Mouse (Mus musculus): ENCODE measurements around the gene Ptpn6. TPM values are rescaled to one million over a fixed set of nuclear protein-coding genes. Genes with fewer than 3 reads are reported as not detected.
A peak's percentile ranks its signal among the peaks of the same experiment; 100 is the strongest.
"Not testable (repeated sequence)": the region's sequence is repeated elsewhere in the genome, so short reads cannot be mapped to it uniquely, and the experiment has no call there.

Ptpn6 gene
- polyA plus RNA-seq, 1 experiment from 2014 or later, result 21.3 TPM

GRCm38 (mm10) chr6:124696441-124697150 lies 41.9 kb downstream of the Ptpn6 start:
- 86% methylated on average over 7 of the region's 7 CpGs for WGBS
- no peak for ATAC-seq (ENCODE audit: low read depth)
- peaks cover 20% of the 10 kb centered on the region for H3K4me1 ChIP-seq (replicated peaks; ENCODE audit: control insufficient read depth, insufficient read depth, low read length)

GRCm38 (mm10) chr6:124694166-124694955 lies 44.2 kb downstream of the Ptpn6 start:
- H3K4me2 ChIP-seq (ENCODE audit: low read depth, low read length), result peak overlapping the region; percentile 29; the same call in 1 of the 2 replicates
- peaks cover 20% of the 10 kb centered on the region for H3K4me1 ChIP-seq (replicated peaks; ENCODE audit: control insufficient read depth, insufficient read depth, low read length)
- ATAC-seq (ENCODE audit: low read depth), result peak; percentile 92
- peak overlapping the region; percentile 95 for H3K27ac ChIP-seq (ENCODE audit: low read length)
- H3K4me3 ChIP-seq (ENCODE audit: low read length), result no peak overlapping the region
- WGBS, result 53% methylated on average over 15 of the region's 15 CpGs
- no peaks in the 10 kb centered on the region for H3K27me3 ChIP-seq (ENCODE audit: control insufficient read depth, insufficient read depth, low read depth, low read length)
- no peaks in the 10 kb centered on the region for H3K36me3 ChIP-seq (ENCODE audit: control insufficient read depth, insufficient read depth, low read length)
- no peaks in the 10 kb centered on the region for H3K9me3 ChIP-seq (ENCODE audit: control insufficient read depth, low read length)
- peak overlapping the region; percentile 56 for H3K9ac ChIP-seq (ENCODE audit: low read length)

More at GRCm38 (mm10) chr6:124696441-124697150, 41.9 kb downstream of the Ptpn6 start:
- Histone ChIP-seq H3K27ac (ENCODE audit: low read length) (no peak overlapping the region), H3K4me3 (ENCODE audit: low read length) (no peak overlapping the region), H3K36me3 (ENCODE audit: control insufficient read depth, insufficient read depth, low read length) (0 out of 2 replicates have a peak, but pooled peaks cover 2% of the 10 kb centered on the region), H3K9ac (ENCODE audit: low read length) (no peak overlapping the region), H3K4me2 (ENCODE audit: low read depth, low read length) (no peak overlapping the region), H3K9me3 (ENCODE audit: control insufficient read depth, low read length) (no peaks in the 10 kb centered on the region), H3K27me3 (ENCODE audit: control insufficient read depth, insufficient read depth, low read depth, low read length) (no peaks in the 10 kb centered on the region)

- Histone ChIP-seq H3K4me2 (ENCODE audit: low read depth, low read length) (no peak overlapping the region), H3K36me3 (ENCODE audit: control insufficient read depth, insufficient read depth, low read length) (no peaks in the 10 kb centered on the region), H3K27ac (ENCODE audit: low read length) (peak overlapping the region; percentile 95), H3K27me3 (ENCODE audit: control insufficient read depth, insufficient read depth, low read depth, low read length) (no peaks in the 10 kb centered on the region), H3K4me1 (replicated peaks; ENCODE audit: control insufficient read depth, insufficient read depth, low read length) (peaks cover 20% of the 10 kb centered on the region), H3K4me3 (ENCODE audit: low read length) (no peak overlapping the region), H3K9me3 (ENCODE audit: control insufficient read depth, low read length) (no peaks in the 10 kb centered on the region), H3K9ac (ENCODE audit: low read length) (no peak overlapping the region)
- no peak for ATAC-seq (ENCODE audit: low read depth)
- 42% methylated on average over 15 of the region's 15 CpGs for WGBS
Measured at GRCm38 (mm10) chr6:124693243-124693981, 45.1 kb downstream of the Ptpn6 start.

- Histone ChIP-seq H3K36me3 (ENCODE audit: control insufficient read depth, insufficient read depth, low read length) (no peaks in the 10 kb centered on the region), H3K4me2 (ENCODE audit: low read depth, low read length) (no peak overlapping the region), H3K4me3 (ENCODE audit: low read length) (no peak overlapping the region), H3K9ac (ENCODE audit: low read length) (no peak overlapping the region), H3K27ac (ENCODE audit: low read length) (no peak overlapping the region), H3K27me3 (ENCODE audit: control insufficient read depth, insufficient read depth, low read depth, low read length) (no peaks in the 10 kb centered on the region), H3K4me1 (replicated peaks; ENCODE audit: control insufficient read depth, insufficient read depth, low read length) (peaks cover 20% of the 10 kb centered on the region), H3K9me3 (ENCODE audit: control insufficient read depth, low read length) (no peaks in the 10 kb centered on the region)
- 82% methylated on average over 3 of the region's 3 CpGs for WGBS
- ATAC-seq (ENCODE audit: low read depth), result no peak
Measured at GRCm38 (mm10) chr6:124690517-124690916, 48.0 kb downstream of the Ptpn6 start.

GRCm38 (mm10) chr6:124689011-124689410 lies 49.5 kb downstream of the Ptpn6 start:
- Histone ChIP-seq H3K36me3 (ENCODE audit: control insufficient read depth, insufficient read depth, low read length) (no peaks in the 10 kb centered on the region), H3K4me2 (ENCODE audit: low read depth, low read length) (no peak overlapping the region), H3K4me3 (ENCODE audit: low read length) (no peak overlapping the region), H3K27ac (ENCODE audit: low read length) (no peak overlapping the region), H3K4me1 (replicated peaks; ENCODE audit: control insufficient read depth, insufficient read depth, low read length) (peaks cover 11% of the 10 kb centered on the region), H3K9ac (ENCODE audit: low read length) (no peak overlapping the region), H3K27me3 (ENCODE audit: control insufficient read depth, insufficient read depth, low read depth, low read length) (no peaks in the 10 kb centered on the region), H3K9me3 (ENCODE audit: control insufficient read depth, low read length) (no peaks in the 10 kb centered on the region)
- no peak for ATAC-seq (ENCODE audit: low read depth)
- WGBS, result 91% methylated on average over 3 of the region's 3 CpGs

- no peak overlapping the region for H3K9ac ChIP-seq (ENCODE audit: low read length)
- H3K27ac ChIP-seq (ENCODE audit: low read length), result no peak overlapping the region
- no peaks in the 10 kb centered on the region for H3K27me3 ChIP-seq (ENCODE audit: control insufficient read depth, insufficient read depth, low read depth, low read length)
- no peak overlapping the region for H3K4me2 ChIP-seq (ENCODE audit: low read depth, low read length)
- ATAC-seq (ENCODE audit: low read depth), result no peak
- H3K4me1 ChIP-seq (replicated peaks; ENCODE audit: control insufficient read depth, insufficient read depth, low read length), result peaks cover 7% of the 10 kb centered on the region
- no peak overlapping the region for H3K4me3 ChIP-seq (ENCODE audit: low read length)
- no peaks in the 10 kb centered on the region for H3K36me3 ChIP-seq (ENCODE audit: control insufficient read depth, insufficient read depth, low read length)
- 75% methylated on average over 8 of the region's 8 CpGs for WGBS
- no peaks in the 10 kb centered on the region for H3K9me3 ChIP-seq (ENCODE audit: control insufficient read depth, low read length)
Measured at GRCm38 (mm10) chr6:124688151-124688758, 50.3 kb downstream of the Ptpn6 start.

- not testable (repeated sequence) for H3K9me3 ChIP-seq (ENCODE audit: control insufficient read depth, low read length); H3K27ac ChIP-seq (ENCODE audit: low read length); H3K4me1 ChIP-seq (replicated peaks; ENCODE audit: control insufficient read depth, insufficient read depth, low read length); H3K4me3 ChIP-seq (ENCODE audit: low read length); H3K36me3 ChIP-seq (ENCODE audit: control insufficient read depth, insufficient read depth, low read length); H3K9ac ChIP-seq (ENCODE audit: low read length); H3K27me3 ChIP-seq (ENCODE audit: control insufficient read depth, insufficient read depth, low read depth, low read length); H3K4me2 ChIP-seq (ENCODE audit: low read depth, low read length); ATAC-seq (ENCODE audit: low read depth)
- 79% methylated on average over 1 of the region's 1 CpGs for WGBS
Measured at GRCm38 (mm10) chr6:124686644-124687043, 51.9 kb downstream of the Ptpn6 start.

- ATAC-seq (ENCODE audit: low read depth), result no peak
- no peaks in the 10 kb centered on the region for H3K9me3 ChIP-seq (ENCODE audit: control insufficient read depth, low read length)
- no peaks in the 10 kb centered on the region for H3K27me3 ChIP-seq (ENCODE audit: control insufficient read depth, insufficient read depth, low read depth, low read length)
- no peak overlapping the region for H3K4me2 ChIP-seq (ENCODE audit: low read depth, low read length)
- H3K4me3 ChIP-seq (ENCODE audit: low read length), result no peak overlapping the region
- no peak overlapping the region for H3K27ac ChIP-seq (ENCODE audit: low read length)
- 85% methylated on average over 12 of the region's 12 CpGs for WGBS
- no peaks in the 10 kb centered on the region for H3K36me3 ChIP-seq (ENCODE audit: control insufficient read depth, insufficient read depth, low read length)
- H3K9ac ChIP-seq (ENCODE audit: low read length), result no peak overlapping the region
- H3K4me1 ChIP-seq (replicated peaks; ENCODE audit: control insufficient read depth, insufficient read depth, low read length), result peaks cover 9% of the 10 kb centered on the region
Measured at GRCm38 (mm10) chr6:124685606-124686386, 52.7 kb downstream of the Ptpn6 start.

Measured in lung, embryonic 16.5 days (tissue).